Mouse (Mus musculus): ENCODE data around the gene Gm15319.

DNA sequence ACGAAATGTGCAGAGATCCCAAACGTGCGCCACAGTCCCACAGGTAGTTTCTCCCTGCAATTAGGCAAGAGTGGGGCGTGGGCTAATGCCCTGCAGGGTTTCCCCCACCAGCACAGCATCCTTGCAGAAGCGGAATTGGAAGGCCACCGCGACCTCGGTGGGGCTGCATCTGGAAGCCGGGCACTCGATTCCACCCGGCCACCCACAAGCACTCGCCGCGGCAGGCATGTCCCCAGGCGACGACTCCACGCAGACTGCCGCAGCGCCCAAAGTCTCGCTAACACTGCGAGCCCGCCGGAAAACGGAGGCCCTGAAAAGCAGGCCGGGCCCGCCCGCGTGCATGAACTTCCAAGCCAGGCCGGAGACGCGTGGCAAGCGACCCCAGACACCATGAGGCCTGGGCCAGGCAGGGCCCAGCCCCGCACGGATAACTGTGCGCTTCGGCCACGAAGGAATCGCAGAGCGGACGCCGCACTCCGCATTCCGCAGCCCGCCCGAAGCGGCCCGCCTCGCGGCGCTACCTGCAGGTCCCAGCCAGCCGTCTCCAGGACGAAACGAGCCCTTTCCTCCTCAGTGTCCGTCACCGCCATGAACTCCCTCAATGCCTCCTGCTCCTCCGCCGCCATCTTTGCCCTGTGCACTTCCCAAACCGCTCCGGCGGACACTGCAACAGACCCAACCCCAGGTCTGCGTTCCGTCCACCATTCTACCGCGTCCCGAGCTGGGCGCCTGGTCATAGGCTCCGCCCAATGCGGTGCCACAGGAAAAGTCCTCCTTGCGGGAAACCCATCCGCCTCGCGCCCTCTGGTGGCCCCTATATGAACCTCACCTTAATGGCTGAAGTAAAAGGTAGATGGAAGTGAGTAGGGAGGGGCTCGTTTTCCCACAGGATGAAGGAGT is 66.0 kb downstream of the Gm15319 start:
- TF ChIP-seq CTCF (IDR thresholded peaks at IDR 0.05; ENCODE audit: extremely low read depth, insufficient read length, insufficient replicate concordance, low read depth, low read length) (peak; percentile 67; the same call in 1 of the 2 replicates), POLR2A (IDR thresholded peaks at IDR 0.05; ENCODE audit: low read depth, low read length) (peak; percentile 69; the same call in 1 of the 2 replicates)

Measured in small intestine, adult 2 months (tissue).